In the genomic region with DNA sequence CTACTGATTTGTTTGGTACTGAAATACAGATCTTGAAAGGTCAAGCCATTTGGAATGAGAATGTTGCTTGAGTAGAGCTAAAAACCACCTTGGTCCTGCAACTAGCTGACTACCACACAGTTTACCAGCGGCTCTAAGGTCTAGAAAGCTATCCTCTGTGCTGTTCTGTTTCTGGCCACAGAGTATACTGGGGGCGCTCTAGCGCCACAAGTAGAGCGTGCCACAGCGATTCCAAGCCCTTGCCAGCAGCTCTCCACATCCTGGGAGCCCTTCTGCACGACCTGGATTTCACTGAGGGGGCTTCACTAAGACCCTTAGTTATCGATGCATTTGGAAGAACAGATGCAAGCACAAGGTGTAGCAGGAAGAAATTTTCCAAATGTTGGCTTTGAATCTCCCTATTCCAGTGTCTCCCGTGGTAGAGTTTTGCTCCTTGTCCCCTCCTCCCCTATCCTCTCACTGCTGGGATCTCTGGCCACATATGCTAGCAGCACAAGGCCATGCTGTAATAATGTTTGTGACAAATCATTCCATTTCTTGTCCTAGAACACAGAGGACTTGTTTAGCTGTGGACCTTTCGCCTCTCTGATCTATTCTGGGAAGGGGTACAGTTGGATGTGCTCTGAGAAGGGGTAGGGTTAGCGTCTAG, we compare ENCODE assay signal across 9 mouse cellular contexts. TPM values are rescaled to one million over a fixed set of nuclear protein-coding genes. Genes with fewer than 3 reads are reported as not detected.
DNase-seq lines count a peak whose midpoint lies in the region; ATAC-seq lines count a peak whose summit lies in the region.
"Had no signal": no experiment of that assay in that cellular context is flagged by ENCODE, and none has a peak within 500 bp of the region (broad histone marks: within the 10 kb centered on the region; RNA-seq: fewer than 3 reads in every experiment).

No protein-coding gene starts in this region.

- DNase-seq in frontal cortex, postnatal 10 days (ENCODE audit: low spot score in 2 of 2): no peak
- DNase-seq in thymus, postnatal 4 days: peak; percentile 5
- no peak for DNase-seq in thymus, postnatal 25 days
- DNase-seq in forelimb bud, embryonic 11.5 days (ENCODE audit: low read depth, low spot score): peak; percentile 40
- peak; percentile 44 for DNase-seq in mesoderm, embryonic 11.5 days (ENCODE audit: low read depth, low spot score)
- no peak for DNase-seq in heart, adult 11 months

- peak; percentile 95 for ATAC-seq in frontal cortex, adult (ENCODE audit: low TSS enrichment)
- no peak for ATAC-seq in inflammation-experienced regulatory T-cells, adult 6 months

RNA-seq across cellular contexts. Expression of a gene that starts 31.2 kb away (rescaled TPM):
- under 1 TPM in 1 of 3 experiments, not detected in 2; 0.44 TPM for polyA plus RNA-seq in inflammation-experienced regulatory T-cells, adult 6 months (2017; shearing (Covaris generic))

RNA-seq across cellular contexts. Expression of a gene that starts 50.1 kb away (rescaled TPM):
- not detected for polyA plus RNA-seq in inflammation-experienced regulatory T-cells, adult 6 months (2017; shearing (Covaris generic))
- polyA plus RNA-seq: heart, embryonic 16.5 days had no signal

Comparison
In these comparisons a context has a peak if more than half of its experiments do, and no peak if none do; other contexts are left out.
1. DNase-seq: peak in thymus, postnatal 4 days (single experiment), forelimb bud, embryonic 11.5 days (single experiment) and mesoderm, embryonic 11.5 days (single experiment); none in frontal cortex, postnatal 10 days (0 of 2), thymus, postnatal 25 days (single experiment) and heart, adult 11 months (single experiment).